Mouse (Mus musculus) stomach, postnatal 0 days (tissue): ENCODE measurements around the gene 1190007I07Rik. TPM values are rescaled to one million over a fixed set of nuclear protein-coding genes. Genes with fewer than 3 reads are reported as not detected.

Experiments used
- ATAC-seq: fragments of 200-750 bp; cut with Nextera tagmentation; 2 replicates; pipeline ENCODE4 v1.8.0; 2017; ENCODE audit not compliant: low FRiP score, low TSS enrichment
- DNase-seq: peaks from one replicate; pipeline ENCODE4 v3.0.0-alpha.2; 2016; ENCODE audit warnings: low spot score
- H3K27ac ChIP-seq: fragments of 300-500 bp; sonication (generic); replicated peaks from 2 replicates; pipeline ENCODE4 v1.5.1; 2014; ENCODE audit warnings: mild to moderate bottlenecking, control low read depth
- H3K27me3 ChIP-seq: fragments of 300-500 bp; sonication (generic); 2 replicates; pipeline ENCODE4 v1.6.1; 2014; ENCODE audit warnings: low read length; ENCODE audit not compliant: control insufficient read depth, insufficient read depth
- H3K36me3 ChIP-seq: fragments of 300-500 bp; sonication (generic); 2 replicates; pipeline ENCODE4 v1.6.1; 2014; ENCODE audit warnings: low read length, mixed read lengths; ENCODE audit not compliant: control insufficient read depth, insufficient read depth
- H3K4me1 ChIP-seq: fragments of 300-500 bp; sonication (generic); replicated peaks from 2 replicates; pipeline ENCODE4 v1.6.1; 2014; ENCODE audit warnings: antibody characterized with exemption; ENCODE audit not compliant: control insufficient read depth, insufficient read depth
- H3K4me2 ChIP-seq: fragments of 300-500 bp; sonication (generic); replicated peaks from 2 replicates; pipeline ENCODE4 v1.6.1; 2014; ENCODE audit warnings: low read depth, mild to moderate bottlenecking, control low read depth, moderate library complexity
- H3K4me3 ChIP-seq: fragments of 300-500 bp; sonication (generic); 2 replicates; pipeline ENCODE4 v1.5.1; 2014; ENCODE audit warnings: low read depth, low read length, control low read depth
- H3K9ac ChIP-seq: fragments of 300-500 bp; sonication (generic); 2 replicates; pipeline ENCODE4 v1.6.1; 2014; ENCODE audit warnings: mild to moderate bottlenecking, low read length, control low read depth, mixed read lengths
- H3K9me3 ChIP-seq: fragments of 300-500 bp; sonication (generic); 2 replicates; pipeline ENCODE4 v1.6.1; 2016; ENCODE audit warnings: low read length; ENCODE audit not compliant: control insufficient read depth
- CTCF ChIP-seq: IDR thresholded peaks from 2 replicates; pipeline ENCODE4 v1.5.1; 2016; ENCODE audit warnings: antibody characterized with exemption, low read depth, mild to moderate bottlenecking, moderate library complexity
- EP300 ChIP-seq: optimal IDR thresholded peaks from 2 replicates; pipeline ENCODE3; 2016; ENCODE audit warnings: antibody characterized with exemption
- WGBS: fragments of 180-500 bp; shearing (Covaris S2); extraction: QIAGEN DNeasy Blood & Tissue Kit; methylation state at CpG from one replicate; pipeline ENCODE4 v1.1.7; 2014; 5-methylcytosine and 5-hydroxymethylcytosine counted together
- polyA plus RNA-seq: library from polyadenylated mRNA; unstranded; fragments of >200 nt; fragmentation: Nextera tagmentation; extraction: Ambion mirVana; gene quantifications from 2 replicates; pipeline ENCODE4 v1.2.1, GENCODE M21; 2015

The 1190007I07Rik gene
- polyA plus RNA-seq, 1 experiment from 2014 or later, result 38.0 TPM

- H3K9ac ChIP-seq, result no peak overlapping the region
- no peaks in the 10 kb centered on the region for H3K4me1 ChIP-seq
- H3K4me2 ChIP-seq, result no peak overlapping the region
- H3K36me3 ChIP-seq, result no peaks in the 10 kb centered on the region
- TF ChIP-seq CTCF, result no peak
- TF ChIP-seq EP300, result no peak
- ATAC-seq (no peak), DNase-seq (no peak)
- no peak overlapping the region for H3K27ac ChIP-seq
- H3K4me3 ChIP-seq, result no peak overlapping the region
- WGBS, result 72% methylated on average over 14 of the region's 14 CpGs
- no peaks in the 10 kb centered on the region for H3K27me3 ChIP-seq
- no peaks in the 10 kb centered on the region for H3K9me3 ChIP-seq
Measured at GRCm38 (mm10) chr10:82662267-82662990, 39.4 kb upstream of the 1190007I07Rik start.

- no peak overlapping the region for H3K27ac ChIP-seq
- TF ChIP-seq CTCF (no peak), EP300 (no peak)
- no peaks in the 10 kb centered on the region for H3K9me3 ChIP-seq
- DNase-seq (no peak), ATAC-seq (no peak)
- H3K4me3 ChIP-seq, result no peak overlapping the region
- no peaks in the 10 kb centered on the region for H3K4me1 ChIP-seq
- no peak overlapping the region for H3K4me2 ChIP-seq
- H3K27me3 ChIP-seq, result no peaks in the 10 kb centered on the region
- H3K9ac ChIP-seq, result no peak overlapping the region
- WGBS, result 81% methylated on average over 8 of the region's 8 CpGs
- no peaks in the 10 kb centered on the region for H3K36me3 ChIP-seq
Measured at GRCm38 (mm10) chr10:82661820-82662219, 38.8 kb upstream of the 1190007I07Rik start.

DNA sequence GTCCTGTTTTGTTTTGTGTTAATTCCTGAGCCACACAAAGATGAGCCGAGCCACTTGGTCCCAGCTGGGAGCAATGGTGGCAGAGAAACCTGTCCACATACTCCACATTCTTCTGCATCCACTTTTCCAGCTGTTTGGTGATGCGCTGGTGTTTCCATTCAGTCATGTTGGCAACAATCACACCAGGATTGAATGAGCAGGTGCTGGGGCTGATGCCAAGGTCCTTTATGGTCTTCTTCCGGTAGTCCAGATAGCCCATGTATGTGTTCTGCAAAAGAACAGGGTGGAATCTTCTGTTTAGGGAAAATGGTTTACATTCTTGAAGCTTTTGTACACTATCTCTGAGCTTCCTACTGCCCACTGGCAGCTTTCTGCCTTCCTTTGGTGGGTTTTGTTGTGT, 31.6 kb upstream of the 1190007I07Rik start:
- Histone ChIP-seq H3K27ac (no peak overlapping the region), H3K27me3 (no peaks in the 10 kb centered on the region), H3K4me1 (no peaks in the 10 kb centered on the region), H3K36me3 (no peaks in the 10 kb centered on the region; the same call in 1 of the 2 replicates), H3K4me3 (no peak overlapping the region), H3K4me2 (no peak overlapping the region), H3K9ac (no peak overlapping the region), H3K9me3 (no peaks in the 10 kb centered on the region)
- TF ChIP-seq EP300 (no peak), CTCF (no peak)
- 69% methylated on average over 3 of the region's 3 CpGs for WGBS
- DNase-seq, result no peak
- ATAC-seq, result no peak

- H3K4me2 ChIP-seq, result no peak overlapping the region
- no peak for ATAC-seq
- H3K9ac ChIP-seq, result no peak overlapping the region
- H3K36me3 ChIP-seq, result no peaks in the 10 kb centered on the region; the same call in none of the 2 replicates
- WGBS, result 69% methylated on average over 5 of the region's 5 CpGs
- no peak overlapping the region for H3K4me3 ChIP-seq
- TF ChIP-seq CTCF, result no peak
- TF ChIP-seq EP300, result no peak
- H3K4me1 ChIP-seq, result no peaks in the 10 kb centered on the region
- no peaks in the 10 kb centered on the region for H3K27me3 ChIP-seq
- no peak for DNase-seq
- H3K9me3 ChIP-seq, result no peaks in the 10 kb centered on the region
- H3K27ac ChIP-seq, result no peak overlapping the region
Measured at GRCm38 (mm10) chr10:82652625-82653024, 29.6 kb upstream of the 1190007I07Rik start.

DNA sequence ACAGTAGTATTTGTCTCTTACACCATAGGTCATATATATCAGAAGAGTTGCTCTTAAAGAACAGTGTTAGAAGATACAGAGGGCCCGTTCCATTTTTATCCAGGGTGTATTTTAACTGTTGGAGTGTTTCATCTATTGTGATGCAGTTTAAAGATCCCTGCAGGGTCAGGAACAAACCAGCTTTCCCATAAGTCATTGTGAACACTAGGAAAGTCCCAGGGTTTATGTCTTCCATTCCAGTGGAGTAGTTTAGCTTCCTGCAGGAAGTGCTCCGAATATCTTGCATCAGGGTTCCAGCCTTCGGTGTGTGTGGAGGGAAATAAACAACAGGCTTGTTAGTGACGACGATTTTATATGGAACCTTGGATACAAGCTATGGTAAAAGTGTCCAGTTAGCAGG, 28.2 kb upstream of the 1190007I07Rik start:
- H3K4me3 ChIP-seq, result no peak overlapping the region
- no peak overlapping the region for H3K27ac ChIP-seq
- peaks cover 7% of the 10 kb centered on the region for H3K36me3 ChIP-seq
- H3K4me2 ChIP-seq, result no peak overlapping the region
- DNase-seq (no peak), ATAC-seq (no peak)
- no peaks in the 10 kb centered on the region for H3K9me3 ChIP-seq
- no peak overlapping the region for H3K9ac ChIP-seq
- WGBS, result 82% methylated on average over 5 of the region's 5 CpGs
- H3K27me3 ChIP-seq, result no peaks in the 10 kb centered on the region
- H3K4me1 ChIP-seq, result no peaks in the 10 kb centered on the region
- TF ChIP-seq CTCF (no peak), EP300 (no peak)

- Histone ChIP-seq H3K9me3 (no peaks in the 10 kb centered on the region), H3K36me3 (peaks cover 17% of the 10 kb centered on the region), H3K27ac (no peak overlapping the region), H3K4me3 (no peak overlapping the region), H3K4me2 (no peak overlapping the region), H3K27me3 (no peaks in the 10 kb centered on the region), H3K4me1 (no peaks in the 10 kb centered on the region), H3K9ac (no peak overlapping the region)
- ATAC-seq (no peak), DNase-seq (no peak)
- TF ChIP-seq CTCF (no peak), EP300 (no peak)
- 66% methylated on average over 17 of the region's 17 CpGs for WGBS
Measured at GRCm38 (mm10) chr10:82647205-82647811, 24.3 kb upstream of the 1190007I07Rik start.
